Mouse (Mus musculus): ENCODE results near the gene Pbp2. TPM values are rescaled to one million over a fixed set of nuclear protein-coding genes. Genes with fewer than 3 reads are reported as not detected.

Pbp2 gene
- total and polyA plus RNA-seq, 3 experiments: not detected

DNA sequence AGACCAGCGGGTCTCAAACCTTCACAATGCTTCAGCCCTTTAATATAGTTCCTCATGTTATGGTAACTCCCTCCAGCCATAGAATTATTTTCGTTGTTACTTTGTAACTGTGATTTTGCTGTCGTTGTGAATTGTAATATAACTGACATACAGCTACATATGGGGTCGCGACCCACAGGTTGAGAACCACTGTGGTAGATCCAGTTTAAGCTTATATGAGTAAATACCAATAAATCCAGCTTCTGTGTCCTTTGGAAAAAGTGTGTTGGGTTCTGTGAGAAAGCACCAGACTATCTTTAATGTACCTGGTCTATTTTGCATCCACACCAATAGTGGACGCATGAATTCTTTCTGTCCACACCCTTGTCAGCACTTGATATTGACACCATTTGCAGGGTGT, 31.9 kb downstream of the Pbp2 start:
- intact Hi-C loops (cut with DNase I): no loop called here
- 85% methylated on average over 6 of the region's 6 CpGs for WGBS

DNA sequence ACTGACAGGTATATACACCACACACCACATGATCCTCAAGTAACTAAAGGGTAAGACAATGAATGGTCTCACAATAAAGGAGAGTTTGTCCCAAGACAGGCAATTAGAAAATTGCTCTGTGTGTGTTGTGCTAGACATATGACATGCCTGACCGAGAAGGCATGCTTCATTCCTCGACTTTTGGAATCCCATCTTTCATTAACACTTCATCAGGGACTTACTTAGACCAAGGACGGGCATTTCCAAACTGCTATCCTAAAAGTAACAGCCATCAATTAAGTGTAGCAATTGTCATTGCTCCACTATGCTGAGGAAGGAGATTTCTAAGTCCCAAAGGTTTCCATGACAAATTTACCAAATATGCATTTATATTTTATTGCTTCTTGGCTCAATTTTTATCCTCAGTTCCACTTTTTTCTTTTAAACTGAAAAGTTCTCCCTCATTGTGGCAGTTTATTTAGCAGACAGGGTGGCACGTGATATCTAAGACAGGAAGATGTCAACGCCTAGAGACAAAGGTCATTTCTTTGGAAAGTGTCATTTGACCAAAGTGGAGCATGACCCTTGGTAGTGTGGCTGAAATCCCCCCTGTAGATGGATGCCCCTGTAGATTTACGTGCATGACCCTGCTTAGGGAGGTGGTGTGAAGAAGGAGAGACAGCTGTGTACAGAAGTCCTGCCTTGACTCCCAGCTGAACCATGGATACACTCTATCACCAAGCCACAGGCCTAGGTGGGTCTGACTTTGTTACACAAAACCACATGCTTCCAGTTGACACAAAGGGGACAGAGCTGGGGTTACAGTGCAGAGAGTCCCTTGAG, 33.5 kb downstream of the Pbp2 start:
- Histone ChIP-seq H3K79me2 (replicated peaks; ENCODE audit: control insufficient read depth, insufficient read depth, low read length) (no peaks in the 10 kb centered on the region), H3K4me3 (no peak overlapping the region), H3K9ac (ENCODE audit: low read depth, low read length) (no peak overlapping the region), H3K4me1 (ENCODE audit: control insufficient read depth, insufficient read depth, low read length) (no peaks in the 10 kb centered on the region), H3K27me3 (ENCODE audit: control insufficient read depth, insufficient read depth, low read length) (no peaks in the 10 kb centered on the region), H3K27ac (no peak overlapping the region), H3K36me3 (ENCODE audit: control insufficient read depth, insufficient read depth, low read length) (no peaks in the 10 kb centered on the region)
- TF ChIP-seq POLR2A (IDR thresholded peaks at IDR 0.05; ENCODE audit: insufficient read depth, low read depth, low read length): no peak
- TF ChIP-seq EP300 (IDR thresholded peaks at IDR 0.05; ENCODE audit: insufficient read depth, low read depth, low read length): no peak
- no peak for TF ChIP-seq CTCF (IDR thresholded peaks at IDR 0.05)
- 79% methylated on average over 6 of the region's 6 CpGs for WGBS
- intact Hi-C loops (cut with DNase I): no loop called here
- no peak for DNase-seq

More for the DNA sequence above, 31.9 kb downstream of the Pbp2 start:
- Histone ChIP-seq H3K4me1 (ENCODE audit: control insufficient read depth, insufficient read depth, low read length) (no peaks in the 10 kb centered on the region), H3K4me3 (no peak overlapping the region), H3K36me3 (ENCODE audit: control insufficient read depth, insufficient read depth, low read length) (no peaks in the 10 kb centered on the region), H3K9ac (ENCODE audit: low read depth, low read length) (no peak overlapping the region), H3K27ac (no peak overlapping the region), H3K27me3 (ENCODE audit: control insufficient read depth, insufficient read depth, low read length) (no peaks in the 10 kb centered on the region), H3K79me2 (replicated peaks; ENCODE audit: control insufficient read depth, insufficient read depth, low read length) (no peaks in the 10 kb centered on the region)
- TF ChIP-seq POLR2A (IDR thresholded peaks at IDR 0.05; ENCODE audit: insufficient read depth, low read depth, low read length) (no peak), EP300 (IDR thresholded peaks at IDR 0.05; ENCODE audit: insufficient read depth, low read depth, low read length) (no peak), CTCF (IDR thresholded peaks at IDR 0.05) (no peak)
- no peak for DNase-seq

DNA sequence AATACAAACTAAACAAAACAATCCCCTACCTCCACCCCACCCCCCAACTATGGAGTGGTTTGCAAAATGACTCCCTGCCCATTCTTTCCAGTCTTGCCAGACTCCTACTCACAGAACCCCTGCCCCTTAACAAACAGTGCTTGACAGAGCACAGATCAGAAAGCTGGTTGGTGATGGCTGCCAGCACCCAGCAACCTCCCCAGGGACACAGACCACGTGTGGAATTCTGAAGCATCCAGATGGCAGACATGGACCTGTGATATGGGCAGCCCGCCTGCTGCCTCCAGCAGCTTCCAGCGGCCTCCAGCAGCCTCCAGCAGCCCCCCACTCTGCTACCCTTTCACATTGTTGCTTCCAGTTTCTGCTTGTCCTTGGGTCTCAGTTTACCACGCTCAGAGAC, 35.0 kb downstream of the Pbp2 start:
- TF ChIP-seq POLR2A (IDR thresholded peaks at IDR 0.05; ENCODE audit: insufficient read depth, low read depth, low read length): no peak
- no peak for TF ChIP-seq EP300 (IDR thresholded peaks at IDR 0.05; ENCODE audit: insufficient read depth, low read depth, low read length)
- no peak for TF ChIP-seq CTCF (IDR thresholded peaks at IDR 0.05)
- H3K4me1 ChIP-seq (ENCODE audit: control insufficient read depth, insufficient read depth, low read length): no peaks in the 10 kb centered on the region
- H3K9ac ChIP-seq (ENCODE audit: low read depth, low read length): no peak overlapping the region
- intact Hi-C loops (cut with DNase I): no loop called here
- no peak overlapping the region for H3K27ac ChIP-seq
- no peak for DNase-seq
- H3K27me3 ChIP-seq (ENCODE audit: control insufficient read depth, insufficient read depth, low read length): no peaks in the 10 kb centered on the region
- H3K79me2 ChIP-seq (replicated peaks; ENCODE audit: control insufficient read depth, insufficient read depth, low read length): no peaks in the 10 kb centered on the region
- no peak overlapping the region for H3K4me3 ChIP-seq
- 69% methylated on average over 4 of the region's 4 CpGs for WGBS
- no peaks in the 10 kb centered on the region for H3K36me3 ChIP-seq (ENCODE audit: control insufficient read depth, insufficient read depth, low read length)

DNA sequence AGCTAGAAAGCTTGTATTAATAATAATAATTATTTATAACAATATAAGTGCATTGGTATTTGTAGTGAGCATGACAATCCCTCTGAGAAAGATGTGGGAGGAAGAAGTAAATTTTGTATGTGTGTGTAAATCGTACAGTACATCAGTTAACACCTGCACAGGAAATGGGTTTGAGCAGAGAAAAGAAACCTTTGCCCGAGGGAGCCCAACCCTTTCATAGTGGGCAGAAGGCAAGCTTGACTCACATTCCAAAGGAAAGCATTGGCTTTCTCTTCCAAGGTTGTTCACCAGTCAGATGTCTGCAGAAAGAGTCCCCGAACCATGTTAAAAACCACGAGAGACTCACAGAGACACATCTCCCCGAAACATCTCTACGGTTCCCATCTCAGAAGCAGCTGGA, 37.1 kb downstream of the Pbp2 start:
- no peak for DNase-seq
- H3K4me1 ChIP-seq (ENCODE audit: control insufficient read depth, insufficient read depth, low read length): no peaks in the 10 kb centered on the region
- no peaks in the 10 kb centered on the region for H3K27me3 ChIP-seq (ENCODE audit: control insufficient read depth, insufficient read depth, low read length)
- 78% methylated on average over 6 of the region's 6 CpGs for WGBS
- H3K36me3 ChIP-seq (ENCODE audit: control insufficient read depth, insufficient read depth, low read length): no peaks in the 10 kb centered on the region
- no peak for TF ChIP-seq POLR2A (IDR thresholded peaks at IDR 0.05; ENCODE audit: insufficient read depth, low read depth, low read length)
- no peak for TF ChIP-seq EP300 (IDR thresholded peaks at IDR 0.05; ENCODE audit: insufficient read depth, low read depth, low read length)
- no peak for TF ChIP-seq CTCF (IDR thresholded peaks at IDR 0.05)
- H3K9ac ChIP-seq (ENCODE audit: low read depth, low read length): no peak overlapping the region
- no peak overlapping the region for H3K4me3 ChIP-seq
- intact Hi-C loops (cut with DNase I): no loop called here
- H3K79me2 ChIP-seq (replicated peaks; ENCODE audit: control insufficient read depth, insufficient read depth, low read length): no peaks in the 10 kb centered on the region
- no peak overlapping the region for H3K27ac ChIP-seq

DNA sequence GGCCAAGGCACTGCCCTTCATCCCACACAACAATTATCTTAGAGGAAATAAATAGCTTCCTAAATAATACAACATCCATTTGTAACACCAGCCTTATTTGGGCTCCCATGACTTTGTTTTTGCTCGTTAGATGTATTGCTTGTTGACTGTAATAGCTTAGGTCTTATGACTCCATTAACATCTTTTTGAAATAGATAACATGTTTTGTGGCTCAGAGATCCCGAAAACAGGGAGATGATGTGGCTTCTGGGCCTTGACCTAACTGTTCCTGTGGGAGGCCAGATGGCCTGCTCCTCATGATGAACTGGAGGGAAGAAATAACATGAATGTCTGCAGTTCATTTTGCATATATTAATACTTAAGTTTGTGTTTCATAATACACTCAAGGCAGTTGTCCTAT, 38.4 kb downstream of the Pbp2 start:
- TF ChIP-seq CTCF (IDR thresholded peaks at IDR 0.05) (no peak), POLR2A (IDR thresholded peaks at IDR 0.05; ENCODE audit: insufficient read depth, low read depth, low read length) (no peak), EP300 (IDR thresholded peaks at IDR 0.05; ENCODE audit: insufficient read depth, low read depth, low read length) (no peak)
- DNase-seq: no peak
- no peaks in the 10 kb centered on the region for H3K4me1 ChIP-seq (ENCODE audit: control insufficient read depth, insufficient read depth, low read length)
- no peaks in the 10 kb centered on the region for H3K36me3 ChIP-seq (ENCODE audit: control insufficient read depth, insufficient read depth, low read length)
- no peak overlapping the region for H3K9ac ChIP-seq (ENCODE audit: low read depth, low read length)
- no peak overlapping the region for H3K27ac ChIP-seq
- H3K27me3 ChIP-seq (ENCODE audit: control insufficient read depth, insufficient read depth, low read length): no peaks in the 10 kb centered on the region
- 61% methylated on average over 2 of the region's 2 CpGs for WGBS
- H3K4me3 ChIP-seq: no peak overlapping the region
- no peaks in the 10 kb centered on the region for H3K79me2 ChIP-seq (replicated peaks; ENCODE audit: control insufficient read depth, insufficient read depth, low read length)
- intact Hi-C loops (cut with DNase I): no loop called here

DNA sequence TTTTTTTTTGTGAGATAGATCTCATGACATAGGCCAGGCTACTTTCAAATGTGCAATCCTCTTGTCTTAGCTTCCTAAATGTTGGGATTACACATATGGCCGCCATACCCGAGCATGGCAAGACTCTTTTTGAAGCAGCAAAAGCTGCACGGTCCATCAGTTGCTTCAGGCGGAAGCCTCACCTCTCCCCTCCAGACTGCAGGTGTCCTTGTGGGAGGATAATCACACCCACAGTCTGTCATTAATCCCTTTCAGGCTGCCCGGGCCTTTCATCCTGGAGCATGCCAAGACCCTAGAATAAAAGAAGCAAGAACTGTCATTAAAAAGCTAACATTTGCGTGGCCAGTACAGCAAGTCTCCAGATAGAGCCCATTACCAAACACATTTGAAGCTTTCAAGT, 40.6 kb downstream of the Pbp2 start:
- H3K27ac ChIP-seq: no peak overlapping the region
- TF ChIP-seq EP300 (IDR thresholded peaks at IDR 0.05; ENCODE audit: insufficient read depth, low read depth, low read length): no peak
- no peak for TF ChIP-seq CTCF (IDR thresholded peaks at IDR 0.05)
- 84% methylated on average over 6 of the region's 6 CpGs for WGBS

More for the DNA sequence above, 40.6 kb downstream of the Pbp2 start:
- Histone ChIP-seq H3K9ac (ENCODE audit: low read depth, low read length) (no peak overlapping the region), H3K27me3 (ENCODE audit: control insufficient read depth, insufficient read depth, low read length) (no peaks in the 10 kb centered on the region), H3K4me1 (ENCODE audit: control insufficient read depth, insufficient read depth, low read length) (no peaks in the 10 kb centered on the region), H3K4me3 (no peak overlapping the region), H3K36me3 (ENCODE audit: control insufficient read depth, insufficient read depth, low read length) (no peaks in the 10 kb centered on the region), H3K79me2 (replicated peaks; ENCODE audit: control insufficient read depth, insufficient read depth, low read length) (no peaks in the 10 kb centered on the region)
- DNase-seq: no peak
- intact Hi-C loops (cut with DNase I): no loop called here
